Mouse (Mus musculus): ENCODE data around the gene Coq10a. TPM values are rescaled to one million over a fixed set of nuclear protein-coding genes. Genes with fewer than 3 reads are reported as not detected.
A peak's percentile ranks its signal among the peaks of the same experiment; 100 is the strongest.
"Not testable (repeated sequence)": the region's sequence is repeated elsewhere in the genome, so short reads cannot be mapped to it uniquely, and the experiment has no call there.

Coq10a gene
- polyA plus RNA-seq, 1 experiment = 66.9 TPM

DNA sequence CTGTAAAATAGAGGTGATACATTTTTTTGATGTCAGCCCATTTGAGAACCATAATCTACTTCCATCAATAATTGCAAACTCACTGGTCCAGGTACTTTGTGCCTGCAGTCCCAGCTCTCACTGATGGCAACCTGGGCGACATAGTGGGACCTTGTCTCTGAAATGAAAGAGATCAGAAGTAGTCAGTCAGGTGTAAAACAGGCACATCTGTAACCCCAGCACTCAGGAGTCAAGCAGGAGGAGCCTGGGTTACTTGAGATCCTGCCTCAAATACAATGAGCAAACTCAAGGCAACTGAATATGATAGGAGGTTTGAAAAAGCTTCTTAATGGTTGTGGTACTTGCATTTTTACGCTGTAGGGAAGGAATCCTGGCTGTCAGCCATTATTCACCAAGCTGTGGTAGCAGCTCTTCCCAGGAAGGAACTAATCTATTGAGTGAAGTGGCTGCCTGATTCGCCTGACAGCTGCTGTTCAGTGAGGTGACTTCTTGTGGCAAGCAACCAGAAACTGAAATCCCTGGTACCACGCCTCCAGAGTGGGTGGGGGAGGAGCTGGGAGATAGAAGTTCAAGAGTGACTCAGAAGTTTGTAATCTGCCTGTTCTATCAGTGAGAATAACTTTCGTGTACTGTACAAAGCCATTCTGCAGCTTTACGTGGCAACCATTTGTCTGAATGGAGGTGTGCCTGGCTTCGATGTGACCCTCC lies 24.1 kb downstream of the Coq10a start:
- DNase-seq (ENCODE audit: low spot score) = no peak

DNA sequence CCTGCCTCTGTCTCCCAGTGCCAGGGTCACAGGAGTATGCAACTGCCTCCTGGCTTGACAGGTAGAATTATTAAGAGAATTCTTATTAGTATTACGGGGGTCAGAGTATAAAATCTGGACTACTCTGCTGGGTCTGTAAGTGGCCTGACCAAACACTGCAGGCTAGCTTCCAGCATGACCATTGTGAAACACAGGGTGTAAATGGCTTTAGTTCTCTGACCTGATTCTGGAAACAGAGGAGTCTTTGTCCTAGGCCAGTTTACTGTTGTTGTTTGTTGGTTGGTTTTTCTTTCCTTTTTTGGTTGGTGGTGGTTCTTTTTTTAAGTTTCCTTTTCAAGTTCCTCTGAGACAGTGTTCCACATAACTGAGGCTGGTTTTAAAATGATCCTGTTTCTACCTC lies 25.4 kb downstream of the Coq10a start:
- DNase-seq (ENCODE audit: low spot score) = no peak

DNA sequence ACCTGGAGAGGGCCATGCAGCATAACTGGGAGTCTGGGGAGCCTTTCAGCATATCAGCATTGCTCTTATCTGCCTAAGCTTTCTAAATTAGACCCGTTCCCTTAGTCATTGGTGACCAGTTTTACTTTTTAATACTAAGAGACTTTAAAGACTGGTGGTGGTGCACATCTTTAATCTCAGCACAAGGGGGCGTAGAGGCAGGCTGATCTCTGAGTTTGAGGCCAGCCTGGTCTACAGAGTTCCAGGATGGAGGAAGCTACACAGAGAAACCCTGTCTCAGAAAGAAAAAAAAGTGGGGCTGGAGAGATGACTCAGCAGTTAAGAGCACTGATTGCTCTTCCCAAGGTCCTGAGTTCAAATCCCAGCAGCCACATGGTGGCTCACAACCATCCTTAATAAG lies 28.5 kb downstream of the Coq10a start:
- no peak for DNase-seq (ENCODE audit: low spot score)

DNA sequence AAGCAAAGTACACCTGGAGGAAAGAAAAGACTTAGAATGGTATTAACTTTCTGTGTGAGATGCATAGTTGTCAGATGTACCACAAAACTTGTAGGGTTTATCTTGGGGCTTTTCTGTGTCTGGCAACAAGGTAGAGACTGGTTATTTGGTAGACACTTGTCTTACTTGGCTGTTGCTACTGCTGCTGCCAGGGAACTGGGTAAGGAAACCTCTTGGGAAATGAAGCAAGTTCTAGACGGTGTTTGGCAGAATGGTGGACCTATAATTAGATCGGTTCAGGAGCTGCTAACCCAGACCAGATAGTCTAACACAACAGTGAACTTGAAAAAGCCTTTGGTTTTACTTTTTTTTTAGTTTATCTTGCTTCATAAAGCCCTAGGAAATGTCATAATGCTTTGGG lies 29.8 kb downstream of the Coq10a start:
- DNase-seq (ENCODE audit: low spot score) = no peak

DNA sequence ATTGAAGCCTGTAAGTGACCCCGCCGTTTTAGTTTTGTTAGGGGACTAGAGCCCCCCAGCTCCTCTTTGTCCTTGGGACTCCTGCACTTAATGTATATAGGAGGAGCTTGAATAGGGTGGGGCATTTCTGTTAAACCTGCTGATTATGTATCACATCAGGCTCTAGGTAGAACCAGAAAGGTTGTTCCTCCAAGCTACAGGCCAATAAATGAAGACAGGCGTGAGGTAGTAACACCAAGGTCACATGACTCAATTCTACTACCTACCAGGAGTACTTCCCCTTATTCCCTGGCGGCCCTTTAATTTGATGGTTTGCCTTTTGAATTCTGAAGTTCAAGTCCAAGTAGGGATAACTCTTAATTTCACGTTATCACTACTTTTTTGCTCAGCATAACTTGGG lies 30.4 kb downstream of the Coq10a start:
- no peak for DNase-seq (ENCODE audit: low spot score)

DNA sequence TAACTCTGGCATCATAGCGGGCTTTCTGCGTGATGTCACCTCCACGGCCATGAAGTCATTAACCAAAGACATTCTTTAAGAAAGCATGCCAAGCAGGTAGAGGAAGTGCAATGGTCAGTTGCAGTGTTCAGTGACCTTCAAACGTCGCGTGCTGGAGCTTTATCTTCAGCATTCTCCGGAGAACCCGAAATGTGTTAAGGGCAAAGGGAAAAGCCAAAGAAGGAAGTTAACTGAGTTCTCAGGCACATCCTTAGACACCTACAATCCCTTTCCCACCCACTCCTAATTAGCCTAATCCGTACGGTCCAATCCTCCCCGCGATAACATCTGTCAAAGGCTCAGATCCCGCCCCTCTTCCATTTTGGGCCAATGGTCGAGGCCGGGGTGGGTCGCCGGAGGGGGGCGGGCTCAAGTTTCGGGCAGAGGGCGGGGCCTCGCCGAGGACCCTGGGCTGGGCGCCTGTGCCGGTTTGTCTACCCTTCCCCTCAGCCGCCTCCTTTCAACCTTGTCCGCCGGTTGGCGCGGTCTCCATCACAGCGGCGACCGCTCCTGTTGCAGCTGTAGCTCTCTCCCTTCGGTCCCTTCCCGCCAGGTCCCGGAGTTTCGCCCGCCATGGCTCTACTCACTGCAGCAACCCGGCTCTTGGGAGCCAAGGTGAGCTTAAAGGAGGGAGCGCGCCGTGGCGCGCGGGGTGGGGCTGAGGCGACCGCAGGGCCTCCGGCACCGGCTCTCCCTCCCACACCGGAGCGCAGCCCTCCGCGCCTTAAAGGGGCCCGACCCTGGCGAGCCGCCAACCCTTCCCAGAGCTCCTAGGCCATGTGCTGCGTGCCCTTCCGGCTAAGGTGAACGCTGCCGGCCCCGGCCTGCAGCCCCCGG lies 31.3 kb downstream of the Coq10a start, which contains the start of gene Cs:
Gene Cs, plus strand, starts transcription at position 429 of the 876 bp plus-strand sequence.
- peak; percentile 94 for DNase-seq (ENCODE audit: low spot score)

DNA sequence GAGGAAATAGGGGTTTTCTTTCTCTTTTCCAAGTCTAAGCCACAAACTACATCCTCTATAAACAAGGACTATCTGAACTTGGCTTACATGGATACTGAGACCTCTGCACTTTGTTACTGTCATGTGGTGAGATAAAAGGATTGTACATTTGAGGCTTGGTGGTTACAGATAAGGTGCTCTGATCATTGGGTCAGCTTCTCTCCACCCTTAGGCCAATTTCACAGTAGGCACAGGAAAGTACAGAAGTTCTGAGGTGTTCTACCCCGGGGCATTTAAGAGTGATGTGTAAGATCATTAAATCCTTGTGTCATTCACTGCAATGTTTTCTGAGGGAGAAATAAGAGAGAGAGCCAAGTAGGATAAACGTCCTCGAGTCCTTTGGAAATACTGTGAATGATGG lies 32.2 kb downstream of the Coq10a start:
- DNase-seq (ENCODE audit: low spot score) = no peak

DNA sequence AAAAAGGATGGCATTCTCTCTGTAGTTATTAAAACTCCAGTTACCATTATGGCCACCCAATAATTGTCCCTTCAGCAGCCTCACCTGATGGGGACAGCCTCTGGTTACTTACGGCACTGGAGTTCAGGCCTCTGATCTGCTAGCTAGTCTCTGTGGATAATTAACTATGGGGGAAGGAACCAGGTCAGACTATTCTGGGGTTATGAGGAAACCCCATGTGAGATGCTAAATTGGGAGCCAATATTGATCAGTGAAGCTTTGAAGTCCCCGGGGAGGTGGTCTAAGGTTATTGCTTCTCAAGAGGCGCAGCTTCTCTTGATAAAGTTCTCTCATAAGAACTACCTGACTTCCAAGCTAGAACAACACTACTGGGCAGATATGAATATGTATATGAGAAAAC lies 32.6 kb downstream of the Coq10a start:
- DNase-seq (ENCODE audit: low spot score) = no peak

DNA sequence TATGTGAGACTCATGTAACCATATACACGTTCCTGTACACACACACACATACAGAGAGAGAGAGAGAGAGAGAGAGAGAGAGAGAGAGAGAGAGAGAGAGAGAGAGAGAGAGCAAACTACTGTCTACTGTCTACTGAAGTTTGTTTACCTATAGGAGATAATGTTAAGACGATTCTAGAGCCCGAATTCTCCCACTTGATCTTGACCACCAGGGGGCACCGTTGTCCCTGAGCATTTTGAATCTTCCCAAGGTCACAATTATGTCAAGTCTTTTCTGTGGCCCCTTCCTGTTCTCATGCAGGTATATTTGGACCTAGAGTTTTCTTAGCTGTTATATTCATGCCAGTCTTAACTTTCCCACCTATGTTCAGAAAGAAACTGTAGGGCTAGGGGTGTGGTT lies 33.2 kb downstream of the Coq10a start:
- DNase-seq (ENCODE audit: low spot score) = no peak

DNA sequence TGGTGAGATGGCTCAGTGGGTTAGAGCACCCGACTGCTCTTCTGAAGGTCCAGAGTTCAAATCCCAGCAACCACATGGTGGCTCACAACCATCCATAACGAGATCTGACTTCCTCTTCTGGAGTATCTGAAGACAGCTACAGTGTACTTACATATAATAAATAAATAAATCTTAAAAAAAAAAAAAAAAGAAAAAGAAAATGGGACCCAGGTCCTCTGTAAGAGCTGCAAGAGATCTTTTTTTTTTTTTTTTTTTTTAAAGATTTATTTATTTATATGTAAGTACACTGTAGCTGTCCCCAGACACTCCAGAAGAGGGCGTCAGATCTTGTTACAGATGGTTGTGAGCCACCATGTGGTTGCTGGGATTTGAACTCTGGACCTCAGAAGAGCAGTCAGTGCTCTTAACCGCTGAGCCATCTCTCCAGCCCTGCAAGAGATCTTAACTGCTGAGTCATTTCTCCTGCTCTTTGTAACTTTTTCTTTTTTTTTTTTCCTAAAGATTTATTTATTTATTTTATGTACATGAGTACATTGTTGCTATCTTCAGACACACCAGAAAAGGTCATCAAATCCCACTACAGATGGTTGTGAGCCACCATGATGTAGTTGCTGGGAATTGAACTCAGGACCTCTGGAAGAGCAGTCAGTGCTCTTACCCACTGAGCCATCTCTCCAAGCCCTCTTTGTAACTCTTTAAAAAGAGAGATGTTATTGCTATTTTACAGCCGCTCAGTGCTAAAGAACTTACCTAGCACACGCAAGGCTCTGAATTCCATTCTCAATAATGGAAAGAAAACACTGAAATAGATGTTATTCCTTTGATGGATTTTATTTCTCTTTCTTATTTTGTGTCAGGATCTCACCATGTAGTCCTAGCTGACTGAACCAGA lies 36.2 kb downstream of the Coq10a start:
- DNase-seq (ENCODE audit: low spot score) = not testable (repeated sequence)

DNA sequence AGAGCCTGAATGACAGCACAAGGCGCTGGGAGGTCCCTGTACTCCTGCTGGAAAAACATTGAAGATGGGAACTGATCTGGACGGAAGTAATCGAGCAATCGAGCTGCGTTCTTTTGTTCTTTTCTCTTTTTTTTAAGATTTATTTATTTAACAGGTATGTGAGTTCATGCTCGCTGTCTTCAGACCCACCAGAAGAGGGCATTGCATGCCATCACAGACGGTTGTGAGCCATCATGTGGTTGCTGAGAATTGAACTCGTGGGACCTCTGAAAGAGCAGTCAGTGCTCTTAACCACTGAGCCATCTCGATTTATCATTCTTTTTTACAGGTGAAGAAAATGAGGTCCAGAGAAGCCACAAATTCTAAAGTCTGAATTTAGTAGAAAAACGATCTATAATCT lies 41.2 kb downstream of the Coq10a start:
- no peak for DNase-seq (ENCODE audit: low spot score)

DNA sequence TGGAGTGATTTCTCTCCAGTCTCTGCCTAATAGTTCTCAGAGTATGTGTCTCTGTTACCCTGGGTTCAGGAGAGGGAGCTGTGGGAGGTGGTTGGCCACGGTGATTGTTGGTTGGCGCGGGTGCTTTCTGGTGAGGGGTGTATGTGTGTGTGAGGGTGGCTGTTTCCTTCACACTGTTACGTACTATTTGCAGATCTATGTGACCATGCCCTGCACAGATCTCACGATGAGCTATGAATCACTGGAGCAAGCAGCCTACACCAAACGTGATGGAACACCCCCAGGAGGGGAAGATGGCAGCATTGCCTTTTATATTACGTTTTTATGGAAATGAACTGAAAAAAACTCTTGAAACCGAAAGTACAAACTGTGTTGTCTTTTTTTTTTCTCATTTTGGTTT lies 42.0 kb downstream of the Coq10a start:
- DNase-seq (ENCODE audit: low spot score) = no peak

DNA sequence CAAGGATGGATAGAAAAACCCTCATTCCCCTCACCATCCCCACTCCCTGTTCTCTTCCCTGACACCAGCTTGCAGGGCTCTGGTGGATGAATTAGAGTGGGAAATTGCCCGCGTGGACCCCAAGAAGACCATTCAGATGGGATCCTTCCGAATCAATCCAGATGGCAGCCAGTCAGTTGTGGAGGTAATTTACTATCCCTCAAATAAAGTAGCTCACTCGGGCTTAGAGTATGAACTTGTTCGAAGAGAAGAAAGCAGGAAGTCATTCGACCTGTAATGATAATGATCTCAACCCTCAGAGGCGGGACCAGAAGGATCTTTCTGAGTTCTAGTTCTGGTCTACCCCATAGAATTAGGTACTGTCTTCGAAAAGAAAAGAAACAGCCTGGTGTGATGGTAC lies 45.3 kb downstream of the Coq10a start:
- DNase-seq (ENCODE audit: low spot score) = no peak

DNA sequence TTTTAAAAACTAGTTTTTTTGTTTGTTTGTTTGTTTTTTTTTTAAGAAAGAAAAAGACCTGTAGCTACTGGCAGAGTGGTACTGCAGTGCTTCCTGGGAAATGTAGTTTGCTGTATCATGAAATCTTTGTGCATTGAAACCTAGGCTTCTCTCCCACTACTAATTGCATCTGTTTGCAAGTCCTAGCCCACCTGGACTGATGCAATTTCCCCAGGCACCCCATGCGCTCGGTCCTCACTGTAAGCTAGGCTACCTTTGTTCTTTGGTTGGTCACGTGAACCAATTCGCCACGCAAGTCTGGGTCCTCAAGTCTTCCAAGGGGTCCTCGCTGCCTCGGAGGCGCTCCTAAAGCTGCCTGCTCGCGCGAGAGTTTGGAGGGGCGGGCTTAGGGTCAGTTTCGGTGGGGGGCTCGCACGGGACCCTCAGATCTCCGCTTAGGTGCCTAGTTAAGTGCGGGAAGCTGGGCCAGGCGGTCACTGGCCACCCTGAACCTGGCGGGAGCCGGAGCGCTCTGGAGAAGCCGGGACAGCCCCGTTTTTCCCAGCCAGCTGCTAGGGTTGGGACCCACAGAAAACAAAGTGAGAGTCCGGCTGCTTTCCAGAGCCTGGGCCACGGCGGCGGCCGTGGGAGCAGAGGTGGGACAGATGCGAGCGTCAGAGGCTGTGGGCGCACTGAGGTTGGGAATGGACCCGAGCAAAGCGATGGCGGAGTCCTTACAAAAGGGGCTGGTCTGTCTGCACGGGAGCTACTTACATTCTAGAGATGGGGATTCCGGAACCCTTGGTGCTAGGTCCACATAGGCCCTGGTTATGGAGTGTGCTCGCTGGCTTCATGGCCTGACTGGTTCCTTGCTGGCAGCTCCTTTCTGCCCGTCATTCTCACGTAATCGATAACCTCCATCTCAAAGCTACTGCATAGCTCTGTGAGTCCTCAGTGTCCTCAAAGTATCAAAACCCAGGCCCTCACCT lies 46.4 kb downstream of the Coq10a start, which contains the start of gene Cnpy2:
Gene Cnpy2, plus strand, starts transcription at position 319 of the 968 bp plus-strand sequence.
- peak; percentile 80 for DNase-seq (ENCODE audit: low spot score)

DNA sequence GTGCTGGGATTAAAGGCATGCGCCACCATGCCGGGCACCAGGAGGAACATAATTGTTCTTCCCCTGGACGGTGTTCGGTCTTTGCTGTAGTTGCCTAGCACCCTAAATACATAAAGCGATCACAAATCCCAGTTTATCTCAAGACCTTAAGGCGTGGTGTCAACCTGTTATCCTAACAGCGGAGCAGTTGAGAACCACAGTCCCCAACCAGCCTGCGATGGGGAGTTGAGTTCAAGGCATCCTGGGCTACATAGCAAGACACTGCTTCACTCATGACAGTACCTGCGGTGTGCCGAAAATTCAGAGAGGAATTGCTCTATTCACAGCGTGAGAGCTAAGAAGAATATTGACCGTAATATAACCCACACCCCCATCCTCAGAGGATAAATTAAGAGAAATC lies 47.2 kb downstream of the Coq10a start:
- DNase-seq (ENCODE audit: low spot score) = no peak

DNA sequence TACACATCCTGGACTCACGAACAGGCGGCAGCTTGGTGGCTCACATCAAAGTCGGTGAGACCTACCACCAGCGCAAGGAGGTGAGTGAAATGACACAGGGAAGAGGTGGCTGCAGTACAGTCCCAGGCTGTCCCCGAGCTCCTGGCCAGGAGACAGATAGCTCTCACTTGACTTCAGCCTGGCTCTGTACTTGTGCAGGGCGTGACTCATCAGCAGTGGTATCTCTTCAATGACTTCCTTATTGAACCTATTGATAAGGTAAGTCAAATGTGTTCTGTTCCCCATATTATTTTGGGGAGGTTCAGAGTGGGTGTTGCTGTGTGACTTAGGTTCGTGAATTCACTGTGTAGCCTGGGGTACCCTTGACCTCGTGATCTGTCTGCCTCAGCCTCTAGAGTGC lies 53.2 kb downstream of the Coq10a start:
- DNase-seq (ENCODE audit: low spot score) = no peak

Other genes starting within 250 kb of the Coq10a start
- 88.2 and 97.5 TPM in 2 replicates for gene Rbms2, start 188.7 kb downstream of the Coq10a start, polyA plus RNA-seq (2012; rRNA removed)
- gene Gls2, start 174.5 kb downstream of the Coq10a start, polyA plus RNA-seq (2012; rRNA removed) = 1.5 TPM in 2 replicates
- gene Spryd4, start 157.2 kb downstream of the Coq10a start, polyA plus RNA-seq (2012; rRNA removed) = 12.1 and 14.4 TPM in 2 replicates
- gene Mip, start 143.2 kb downstream of the Coq10a start, polyA plus RNA-seq (2012; rRNA removed) = not detected in 2 replicates
- gene Timeless, start 136.9 kb downstream of the Coq10a start, polyA plus RNA-seq (2012; rRNA removed) = 6.4 and 6.7 TPM in 2 replicates
- gene Apon, start 114.9 kb downstream of the Coq10a start, polyA plus RNA-seq (2012; rRNA removed) = 0.03 TPM in 1 of 2 replicates, not detected in the other
- gene Apof, start 100.3 kb downstream of the Coq10a start, polyA plus RNA-seq (2012; rRNA removed) = 0.25 TPM in 2 replicates
- 33.0 and 39.1 TPM in 2 replicates for gene Stat2, start 98.4 kb downstream of the Coq10a start, polyA plus RNA-seq (2012; rRNA removed)
- gene Il23a, start 70.2 kb downstream of the Coq10a start, polyA plus RNA-seq (2012; rRNA removed) = 0.12 TPM in 1 of 2 replicates, not detected in the other
- 27.9 and 31.7 TPM in 2 replicates for gene Pan2, start 65.7 kb downstream of the Coq10a start, polyA plus RNA-seq (2012; rRNA removed)
- gene Cnpy2, start 46.5 kb downstream of the Coq10a start, polyA plus RNA-seq (2012; rRNA removed) = 118 and 124 TPM in 2 replicates
- 138 and 150 TPM in 2 replicates for gene Cs, start 31.3 kb downstream of the Coq10a start, polyA plus RNA-seq (2012; rRNA removed)
- gene Ankrd52, start 8.1 kb upstream of the Coq10a start, polyA plus RNA-seq (2012; rRNA removed) = 19.9 and 26.5 TPM in 2 replicates
- gene Slc39a5, start 32.2 kb upstream of the Coq10a start, polyA plus RNA-seq (2012; rRNA removed) = not detected in 2 replicates
- gene Nabp2, start 42.5 kb upstream of the Coq10a start, polyA plus RNA-seq (2012; rRNA removed) = 47.2 and 50.1 TPM in 2 replicates
- 25.4 and 25.5 TPM in 2 replicates for gene Rnf41, start 42.7 kb upstream of the Coq10a start, polyA plus RNA-seq (2012; rRNA removed)
- gene Smarcc2, start 90.3 kb upstream of the Coq10a start, polyA plus RNA-seq (2012; rRNA removed) = 91.5 and 97.0 TPM in 2 replicates
- gene Myl6, start 125.1 kb upstream of the Coq10a start, polyA plus RNA-seq (2012; rRNA removed) = 10,835 and 11,320 TPM in 2 replicates
- gene Myl6b, start 129.7 kb upstream of the Coq10a start, polyA plus RNA-seq (2012; rRNA removed) = 3.0 and 3.3 TPM in 2 replicates
- 56.9 and 61.6 TPM in 2 replicates for gene Esyt1, start 156.9 kb upstream of the Coq10a start, polyA plus RNA-seq (2012; rRNA removed)
- 12.5 TPM in 2 replicates for gene Zc3h10, start 178.8 kb upstream of the Coq10a start, polyA plus RNA-seq (2012; rRNA removed)
- gene Rpl41, start 180.3 kb upstream of the Coq10a start, polyA plus RNA-seq (2012; rRNA removed) = 2,645 and 3,313 TPM in 2 replicates
- 74.1 and 75.9 TPM in 2 replicates for gene Pa2g4, start 197.0 kb upstream of the Coq10a start, polyA plus RNA-seq (2012; rRNA removed)
- 25.1 and 27.0 TPM in 2 replicates for gene Erbb3, start 220.7 kb upstream of the Coq10a start, polyA plus RNA-seq (2012; rRNA removed)

Measured in urinary bladder, adult 2 months (tissue).